Mouse (Mus musculus): ENCODE data around the gene Specc1. TPM values are rescaled to one million over a fixed set of nuclear protein-coding genes. Genes with fewer than 3 reads are reported as not detected.

The Specc1 gene
- total and polyA plus RNA-seq, 3 experiments = 2.5 to 5.8 TPM; not detected in 1

DNA sequence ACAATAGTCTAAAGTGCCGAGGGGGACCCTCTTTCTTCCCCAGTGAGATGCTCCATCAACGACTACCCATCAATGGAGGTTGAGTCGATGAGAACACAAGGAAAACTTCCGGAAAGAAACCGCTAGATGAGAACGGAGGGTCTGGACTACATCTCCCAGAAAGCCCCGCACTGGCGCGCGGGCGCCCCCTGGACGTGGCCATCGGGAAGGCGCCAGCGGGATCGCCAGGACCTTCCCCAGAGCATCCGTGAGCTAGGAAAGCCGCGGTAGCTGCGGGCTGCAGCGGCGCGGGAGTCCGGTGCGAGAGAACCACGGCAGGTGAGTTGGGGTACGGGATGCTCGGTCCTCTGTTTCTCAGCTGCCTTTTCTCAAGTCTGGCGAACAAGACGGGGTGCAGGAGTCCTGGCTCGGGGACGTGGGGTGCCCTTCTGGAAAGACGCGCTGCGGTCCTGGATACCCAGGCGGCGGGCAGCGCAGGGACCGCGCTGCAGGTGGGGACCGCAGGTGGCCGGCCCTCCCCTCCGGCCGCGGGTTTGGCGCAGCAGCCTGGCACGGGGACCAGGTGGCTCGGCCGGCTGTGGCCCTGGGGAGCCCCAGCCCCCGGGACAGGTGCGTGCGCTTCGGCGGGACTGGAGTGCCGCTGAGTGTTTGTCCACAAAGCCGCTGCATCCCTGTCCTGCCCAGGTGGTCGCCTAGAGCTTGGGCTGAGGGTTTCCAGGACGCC lies at the start of gene Specc1 (continued):
- peak; percentile 19; the same call in 1 of the 2 replicates for TF ChIP-seq ETS1 (IDR thresholded peaks at IDR 0.05; ENCODE audit: low read depth, low read length)
- peak; percentile 71 for TF ChIP-seq ZNF384 (IDR thresholded peaks at IDR 0.05; ENCODE audit: low read depth, low read length)
- peak; percentile 93 for TF ChIP-seq SIN3A (IDR thresholded peaks at IDR 0.05; ENCODE audit: low read length)
- peak; percentile 95 for TF ChIP-seq ELF1 (IDR thresholded peaks at IDR 0.05; ENCODE audit: low read depth, low read length)
- TF ChIP-seq GABPA (IDR thresholded peaks at IDR 0.05; ENCODE audit: low read depth, low read length) = 0 out of 2 replicates have a peak, but pooled peaks have one; percentile 26

DNA sequence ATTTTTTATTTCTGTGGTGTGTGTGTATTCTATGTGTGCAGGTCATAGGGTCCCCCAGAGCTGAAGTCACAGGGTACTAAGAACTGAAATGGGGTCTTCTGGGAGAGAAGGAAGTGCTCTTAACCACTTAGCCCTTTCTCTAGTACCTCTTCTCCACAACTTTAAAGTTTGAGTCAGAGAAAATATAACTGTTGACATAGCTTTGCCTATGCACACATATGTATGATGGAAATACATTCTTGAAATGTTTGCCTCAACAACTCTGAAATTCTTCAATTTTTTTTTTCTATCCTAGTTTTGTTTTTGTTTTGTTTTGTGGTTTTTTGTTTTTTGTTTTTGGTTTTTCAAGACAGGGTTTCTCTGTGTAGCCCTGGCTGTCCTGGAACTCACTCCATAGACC lies 48.2 kb upstream of the Specc1 start:
- Histone ChIP-seq H3K36me3 (ENCODE audit: control insufficient read depth in 1 of 2, insufficient read depth in 2 of 2, low read length in 2 of 2) (peaks cover 2 to 48% of the 10 kb centered on the region in 2 experiments; a peak in 3 of 4 replicates), H3K27ac (ENCODE audit: control insufficient read depth, low read depth, low read length) (no peak overlapping the region), H3K9ac (ENCODE audit: control insufficient read depth, low read depth, low read length, poor library complexity, severe bottlenecking) (no peak overlapping the region), H3K27me3 (ENCODE audit: control insufficient read depth in 1 of 2, insufficient read depth in 2 of 2, low read length in 2 of 2) (no peaks in the 10 kb centered on the region), H3K4me3 (ENCODE audit: control insufficient read depth in 1 of 2, insufficient read depth in 1 of 2, low read depth in 2 of 2, low read length in 2 of 2) (no peak overlapping the region), H3K4me1 (ENCODE audit: control insufficient read depth in 1 of 2, insufficient read depth in 2 of 2, low read length in 2 of 2) (no peaks in the 10 kb centered on the region), H3K79me2 (ENCODE audit: control insufficient read depth, insufficient read depth, low read length, poor library complexity) (peaks cover 4% of the 10 kb centered on the region; the same call in 1 of the 2 replicates), H3K9me3 (replicated peaks; ENCODE audit: insufficient read depth, low read length) (no peaks in the 10 kb centered on the region)
- no peak for DNase-seq (ENCODE audit: low read depth, low spot score)
- TF ChIP-seq UBTF (IDR thresholded peaks at IDR 0.05; ENCODE audit: borderline replicate concordance, insufficient read depth, low read depth, low read length) (no peak), MYB (IDR thresholded peaks at IDR 0.05; ENCODE audit: low read depth, low read length) (no peak), ZC3H11A (IDR thresholded peaks at IDR 0.05; ENCODE audit: low read depth, low read length) (no peak)

DNA sequence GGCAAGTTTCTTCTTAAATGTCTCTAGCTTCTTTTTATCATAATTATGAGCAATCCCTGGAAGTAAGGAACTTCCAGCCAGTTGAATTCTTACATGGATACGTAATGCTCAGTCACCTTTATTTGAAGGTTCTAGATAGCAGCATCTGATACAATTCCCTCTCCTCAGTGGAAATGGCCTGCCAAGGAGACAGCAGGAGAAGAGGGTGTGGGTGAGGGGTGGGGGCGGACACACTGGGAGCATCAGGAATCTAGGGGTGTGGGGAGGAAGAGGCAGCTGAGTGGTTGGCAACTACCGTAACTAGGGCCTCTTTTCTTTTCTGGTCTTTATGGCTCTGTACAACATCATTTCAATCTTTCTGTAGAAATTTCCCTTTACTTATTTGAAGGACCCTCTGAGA lies 36.9 kb upstream of the Specc1 start:
- DNase-seq (ENCODE audit: low read depth, low spot score) = no peak
- no peak overlapping the region for H3K4me3 ChIP-seq (ENCODE audit: control insufficient read depth in 1 of 2, insufficient read depth in 1 of 2, low read depth in 2 of 2, low read length in 2 of 2)
- no peak overlapping the region for H3K27ac ChIP-seq (ENCODE audit: control insufficient read depth, low read depth, low read length)
- H3K9me3 ChIP-seq (replicated peaks; ENCODE audit: insufficient read depth, low read length) = no peaks in the 10 kb centered on the region
- TF ChIP-seq KAT2A (conservative IDR thresholded peaks at IDR 0.05; ENCODE audit: low read depth, low read length) (no peak), MAFK (IDR thresholded peaks at IDR 0.05; ENCODE audit: borderline replicate concordance, low read depth, low read length) (no peak)
- H3K4me1 ChIP-seq (ENCODE audit: control insufficient read depth in 1 of 2, insufficient read depth in 2 of 2, low read length in 2 of 2) = no peaks in the 10 kb centered on the region
- no peak overlapping the region for H3K9ac ChIP-seq (ENCODE audit: control insufficient read depth, low read depth, low read length, poor library complexity, severe bottlenecking)
- H3K79me2 ChIP-seq (ENCODE audit: control insufficient read depth, insufficient read depth, low read length, poor library complexity) = peaks cover 13% of the 10 kb centered on the region
- H3K36me3 ChIP-seq (ENCODE audit: control insufficient read depth in 1 of 2, insufficient read depth in 2 of 2, low read length in 2 of 2) = peaks cover 9 to 32% of the 10 kb centered on the region in 2 experiments
- no peaks in the 10 kb centered on the region for H3K27me3 ChIP-seq (ENCODE audit: control insufficient read depth in 1 of 2, insufficient read depth in 2 of 2, low read length in 2 of 2)

DNA sequence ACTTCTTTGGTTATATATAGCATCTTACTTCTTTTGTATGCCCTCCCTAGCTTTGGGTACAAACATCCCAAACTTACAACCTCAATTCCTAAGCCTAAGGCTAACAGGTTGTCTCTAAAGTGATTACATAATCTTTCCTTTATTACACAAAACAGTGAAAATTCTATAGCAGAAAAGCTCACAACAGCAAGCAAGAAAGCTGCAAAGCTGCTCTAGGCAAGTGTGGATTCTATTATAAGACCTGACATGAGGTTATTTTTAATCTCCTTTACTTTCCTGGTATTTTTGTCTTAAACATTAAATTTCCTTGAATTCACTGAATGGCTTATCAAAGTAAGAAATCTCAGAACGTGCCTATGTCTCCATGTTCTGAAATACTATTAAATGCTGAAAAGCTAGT lies 33.3 kb upstream of the Specc1 start:
- Histone ChIP-seq H3K27ac (ENCODE audit: control insufficient read depth, low read depth, low read length) (no peak overlapping the region), H3K27me3 (ENCODE audit: control insufficient read depth in 1 of 2, insufficient read depth in 2 of 2, low read length in 2 of 2) (no peaks in the 10 kb centered on the region), H3K79me2 (ENCODE audit: control insufficient read depth, insufficient read depth, low read length, poor library complexity) (peaks cover 35% of the 10 kb centered on the region), H3K36me3 (ENCODE audit: control insufficient read depth in 1 of 2, insufficient read depth in 2 of 2, low read length in 2 of 2) (peaks cover 14 to 29% of the 10 kb centered on the region in 2 experiments), H3K4me1 (ENCODE audit: control insufficient read depth in 1 of 2, insufficient read depth in 2 of 2, low read length in 2 of 2) (peaks cover 0 to 3% of the 10 kb centered on the region in 2 experiments; a peak in 2 of 4 replicates), H3K9ac (ENCODE audit: control insufficient read depth, low read depth, low read length, poor library complexity, severe bottlenecking) (no peak overlapping the region), H3K4me3 (ENCODE audit: control insufficient read depth in 1 of 2, insufficient read depth in 1 of 2, low read depth in 2 of 2, low read length in 2 of 2) (no peak overlapping the region), H3K9me3 (replicated peaks; ENCODE audit: insufficient read depth, low read length) (no peaks in the 10 kb centered on the region)
- no peak for TF ChIP-seq POLR2AphosphoS2 (IDR thresholded peaks at IDR 0.05; ENCODE audit: low read length)
- no peak for TF ChIP-seq TAL1 (IDR thresholded peaks at IDR 0.05; ENCODE audit: low read length)
- no peak for TF ChIP-seq TBP (IDR thresholded peaks at IDR 0.05; ENCODE audit: low read depth, low read length)
- TF ChIP-seq USF1 (IDR thresholded peaks at IDR 0.05; ENCODE audit: low read depth, low read length) = no peak
- no peak for TF ChIP-seq POLR2AphosphoS5 (IDR thresholded peaks at IDR 0.05; ENCODE audit: borderline replicate concordance, low read depth, low read length)
- TF ChIP-seq SIN3A (IDR thresholded peaks at IDR 0.05; ENCODE audit: low read length) = no peak
- no peak for TF ChIP-seq MXI1 (IDR thresholded peaks at IDR 0.05; ENCODE audit: low read depth, low read length)
- no peak for TF ChIP-seq ZMIZ1 (IDR thresholded peaks at IDR 0.05; ENCODE audit: low read depth, low read length)
- no peak for TF ChIP-seq EP300 (IDR thresholded peaks at IDR 0.05; ENCODE audit: low read depth in 1 of 2, low read length in 2 of 2)
- TF ChIP-seq TCF12 (IDR thresholded peaks at IDR 0.05; ENCODE audit: low read depth, low read length) = no peak
- no peak for TF ChIP-seq HCFC1 (IDR thresholded peaks at IDR 0.05; ENCODE audit: low read depth, low read length)
- TF ChIP-seq ZC3H11A (IDR thresholded peaks at IDR 0.05; ENCODE audit: low read depth, low read length) = no peak
- no peak for TF ChIP-seq CHD2 (IDR thresholded peaks at IDR 0.05; ENCODE audit: low read length)
- TF ChIP-seq ZNF384 (IDR thresholded peaks at IDR 0.05; ENCODE audit: low read depth, low read length) = no peak
- no peak for TF ChIP-seq RAD21 (IDR thresholded peaks at IDR 0.05; ENCODE audit: low read depth, low read length)
- TF ChIP-seq CTCF (IDR thresholded peaks at IDR 0.05 in 2 of 3, conservative IDR thresholded peaks at IDR 0.05 in 1 of 3; ENCODE audit: control insufficient read depth in 1 of 3, insufficient read depth in 1 of 3, low read depth in 2 of 3, low read length in 3 of 3, poor library complexity in 1 of 3, severe bottlenecking in 1 of 3) = no peak
- DNase-seq (ENCODE audit: low read depth, low spot score) = no peak
